Comparison of ENCODE assay signal across 8 mouse cellular contexts in genomic region chr5:139351134-139351533, GRCm38 (mm10). TPM values are rescaled to one million over a fixed set of nuclear protein-coding genes. Genes with fewer than 3 reads are reported as not detected.
DNase-seq lines count a peak whose midpoint lies in the region; ATAC-seq and TF ChIP-seq lines count a peak whose summit lies in the region.

Gene Cox19 (minus strand): TSS chr5:139351418.

- no peak within 1 kb of the TSS for H3K9ac ChIP-seq in lung, postnatal 0 days (replicated peaks; ENCODE audit: low read depth)
- no peak within 1 kb of the TSS for H3K9ac ChIP-seq in embryonic facial prominence, embryonic 15.5 days
- H3K9ac ChIP-seq in limb, embryonic 13.5 days = peak within 1 kb of the TSS; percentile 43
- H3K9ac ChIP-seq in stomach, embryonic 14.5 days (replicated peaks; ENCODE audit: low read depth, low read length) = no peak within 1 kb of the TSS

- ATAC-seq in lung, postnatal 0 days = no peak
- no peak for ATAC-seq in embryonic facial prominence, embryonic 15.5 days (ENCODE audit: insufficient number of reproducible peaks, low FRiP score, low TSS enrichment, low read depth)
- ATAC-seq in limb, embryonic 13.5 days (ENCODE audit: low FRiP score, low read depth) = no peak
- no peak for ATAC-seq in stomach, embryonic 14.5 days (ENCODE audit: insufficient number of reproducible peaks, insufficient read depth, low FRiP score, low read depth)

- WGBS in lung, postnatal 0 days = 50% methylated on average over 5 of the region's 5 CpGs
- 38% methylated on average over 5 of the region's 5 CpGs for WGBS in embryonic facial prominence, embryonic 15.5 days
- 45% methylated on average over 5 of the region's 5 CpGs for WGBS in limb, embryonic 13.5 days
- 52% methylated on average over 5 of the region's 5 CpGs for WGBS in stomach, embryonic 14.5 days

- H3K4me3 ChIP-seq in lung, postnatal 0 days (ENCODE audit: low read depth, low read length) = no peak within 1 kb of the TSS
- H3K4me3 ChIP-seq in embryonic facial prominence, embryonic 15.5 days (replicated peaks) = peak within 1 kb of the TSS; percentile 10; the same call in 1 of the 2 replicates
- no peak within 1 kb of the TSS for H3K4me3 ChIP-seq in limb, embryonic 13.5 days
- H3K4me3 ChIP-seq in stomach, embryonic 14.5 days (ENCODE audit: low read depth, low read length) = no peak within 1 kb of the TSS

- DNase-seq in lung, postnatal 0 days (ENCODE audit: low spot score) = no peak
- DNase-seq in lung, adult 18-20 months = no peak
- no peak for DNase-seq in heart, postnatal 25 days (ENCODE audit: low spot score)
- no peak for DNase-seq in embryo, embryonic 9.5 days (ENCODE audit: extremely low spot score)
- no peak for DNase-seq in c-Kit-positive CD71-positive TER-119-positive erythroid progenitor cells, embryonic 14.5 days (ENCODE audit: low spot score)

- no peak within 1 kb of the TSS for H3K4me2 ChIP-seq in lung, postnatal 0 days (replicated peaks; ENCODE audit: low read depth, low read length)
- H3K4me2 ChIP-seq in embryonic facial prominence, embryonic 15.5 days (replicated peaks) = peak within 1 kb of the TSS; percentile 37
- peak within 1 kb of the TSS; percentile 36 for H3K4me2 ChIP-seq in limb, embryonic 13.5 days (replicated peaks)
- no peak within 1 kb of the TSS; the same call in 1 of the 2 replicates for H3K4me2 ChIP-seq in stomach, embryonic 14.5 days (replicated peaks; ENCODE audit: low read depth, low read length)

- H3K27ac ChIP-seq in lung, postnatal 0 days (ENCODE audit: low read length) = no peak within 1 kb of the TSS
- H3K27ac ChIP-seq in embryonic facial prominence, embryonic 15.5 days (replicated peaks) = peak within 1 kb of the TSS; percentile 88
- H3K27ac ChIP-seq in limb, embryonic 13.5 days = peak within 1 kb of the TSS; percentile 52; the same call in 1 of the 2 replicates
- peak within 1 kb of the TSS; percentile 50 for H3K27ac ChIP-seq in stomach, embryonic 14.5 days (ENCODE audit: low read length)

- no peaks in the 10 kb centered on the region for H3K27me3 ChIP-seq in lung, postnatal 0 days (replicated peaks; ENCODE audit: insufficient read depth, low read length)
- H3K27me3 ChIP-seq in embryonic facial prominence, embryonic 15.5 days = no peaks in the 10 kb centered on the region
- peaks cover 8% of the 10 kb centered on the region; the same call in 1 of the 2 replicates for H3K27me3 ChIP-seq in limb, embryonic 13.5 days
- no peaks in the 10 kb centered on the region for H3K27me3 ChIP-seq in stomach, embryonic 14.5 days (ENCODE audit: control insufficient read depth, insufficient read depth, low read length)

- no peak for TF ChIP-seq EP300 in lung, postnatal 0 days (IDR thresholded peaks at IDR 0.05)

- no peaks in the 10 kb centered on the region for H3K9me3 ChIP-seq in lung, postnatal 0 days (ENCODE audit: low read length)
- H3K9me3 ChIP-seq in embryonic facial prominence, embryonic 15.5 days (replicated peaks) = no peaks in the 10 kb centered on the region
- no peaks in the 10 kb centered on the region for H3K9me3 ChIP-seq in limb, embryonic 13.5 days
- H3K9me3 ChIP-seq in stomach, embryonic 14.5 days (ENCODE audit: control insufficient read depth, low read depth, low read length) = no peaks in the 10 kb centered on the region

- H3K36me3 ChIP-seq in lung, postnatal 0 days (ENCODE audit: insufficient read depth, low read length) = no peaks in the 10 kb centered on the region
- no peaks in the 10 kb centered on the region for H3K36me3 ChIP-seq in embryonic facial prominence, embryonic 15.5 days
- no peaks in the 10 kb centered on the region for H3K36me3 ChIP-seq in limb, embryonic 13.5 days
- no peaks in the 10 kb centered on the region for H3K36me3 ChIP-seq in stomach, embryonic 14.5 days (ENCODE audit: control insufficient read depth, insufficient read depth, low read length)

- TF ChIP-seq CTCF in lung, postnatal 0 days (IDR thresholded peaks at IDR 0.05) = no peak

- no peaks in the 10 kb centered on the region for H3K4me1 ChIP-seq in lung, postnatal 0 days (ENCODE audit: insufficient read depth, low read depth, low read length)
- peaks cover 58% of the 10 kb centered on the region for H3K4me1 ChIP-seq in embryonic facial prominence, embryonic 15.5 days
- H3K4me1 ChIP-seq in limb, embryonic 13.5 days = peaks cover 22% of the 10 kb centered on the region
- H3K4me1 ChIP-seq in stomach, embryonic 14.5 days (ENCODE audit: control insufficient read depth, insufficient read depth, low read length) = peaks cover 17% of the 10 kb centered on the region

- intact Hi-C loops in heart, postnatal 25 days (cut with DNase I) = no loop called here

RNA-seq across cellular contexts. Expression of gene Cox19, which starts in this region (rescaled TPM):
- polyA plus RNA-seq in lung, postnatal 0 days (2015; fragmentation: Nextera tagmentation; extraction: Ambion mirVana) = 60.5 and 61.6 TPM in 2 replicates
- polyA plus RNA-seq in embryonic facial prominence, embryonic 15.5 days (2015; fragmentation: Nextera tagmentation; extraction: Ambion mirVana) = 97.5 and 100 TPM in 2 replicates
- 10 to 100 TPM; 82.2 to 91.1 TPM for total RNA-seq in heart, postnatal 25 days (2021)
- 98.3 and 109 TPM in 2 replicates for polyA plus RNA-seq in limb, embryonic 13.5 days (2015; fragmentation: Nextera tagmentation; extraction: Ambion mirVana)
- 105 and 120 TPM in 2 replicates for polyA plus RNA-seq in stomach, embryonic 14.5 days (2014; fragmentation: Nextera tagmentation; extraction: Ambion mirVana)

Comparison
In these comparisons a context has a peak if more than half of its experiments do, and no peak if none do; other contexts are left out.
1. H3K4me2 ChIP-seq: peak in embryonic facial prominence, embryonic 15.5 days (single experiment) and limb, embryonic 13.5 days (single experiment); none in lung, postnatal 0 days (single experiment) and stomach, embryonic 14.5 days (single experiment).